Mouse (Mus musculus) ES-E14 (cell line): ENCODE data around the gene Spata17. TPM values are rescaled to one million over a fixed set of nuclear protein-coding genes. Genes with fewer than 3 reads are reported as not detected.

Experiments
- DNase-seq: peaks from one replicate; pipeline ENCODE4 v3.0.0-alpha.2; 2013; ENCODE audit warnings: low read depth, low spot score
- H3K27ac ChIP-seq: 2 replicates; pipeline ENCODE4 v1.5.1; 2012; ENCODE audit warnings: low read depth, mild to moderate bottlenecking, low read length, moderate library complexity, mixed read lengths; ENCODE audit not compliant: poor library complexity, insufficient read depth, severe bottlenecking
- H3K36me3 ChIP-seq: 2 replicates; pipeline ENCODE4 v1.6.1; 2012; ENCODE audit warnings: mild to moderate bottlenecking, low read length, moderate library complexity, mixed read lengths; ENCODE audit not compliant: control insufficient read depth, poor library complexity, insufficient read depth, severe bottlenecking
- H3K4me1 ChIP-seq, 2 experiments: fragments of 150-350 bp in 1 of 2; sonication (generic) in 1 of 2; 2 replicates each; pipeline ENCODE4 v1.6.1; 2012; ENCODE audit warnings: low read length in 2 of 2, mild to moderate bottlenecking in 1 of 2, mixed read lengths in 1 of 2; ENCODE audit not compliant: control insufficient read depth in 2 of 2, insufficient read depth in 2 of 2, poor library complexity in 1 of 2
- H3K4me3 ChIP-seq, 2 experiments: fragments of 150-350 bp in 1 of 2; sonication (generic) in 1 of 2; 2 replicates each; pipeline ENCODE4 v1.5.1; 2012; ENCODE audit warnings: low read length in 2 of 2, low read depth in 1 of 2, mild to moderate bottlenecking in 1 of 2, mixed read lengths in 1 of 2; ENCODE audit not compliant: insufficient read depth in 1 of 2, poor library complexity in 1 of 2, severe bottlenecking in 1 of 2
- H3K9ac ChIP-seq: 2 replicates; pipeline ENCODE4 v1.6.1; 2012; ENCODE audit warnings: low read depth, mild to moderate bottlenecking, low read length, mixed read lengths; ENCODE audit not compliant: poor library complexity, insufficient read depth, severe bottlenecking
- H3K9me3 ChIP-seq: fragments of 150-350 bp; sonication (generic); 2 replicates; pipeline ENCODE4 v1.6.1; 2012; ENCODE audit warnings: low read depth, mild to moderate bottlenecking, low read length; ENCODE audit not compliant: control insufficient read depth, insufficient read depth
- CHD2 ChIP-seq: IDR thresholded peaks from 2 replicates; pipeline ENCODE4 v1.6.1; 2014; ENCODE audit warnings: mild to moderate bottlenecking, low read depth, low read length, inconsistent platforms
- HCFC1 ChIP-seq: IDR thresholded peaks from 2 replicates; pipeline ENCODE4 v1.6.1; 2012; ENCODE audit warnings: low read length, inconsistent platforms, borderline replicate concordance; ENCODE audit not compliant: insufficient read depth
- MAFK ChIP-seq: IDR thresholded peaks from 2 replicates; pipeline ENCODE4 v1.6.1; 2014; ENCODE audit warnings: mild to moderate bottlenecking, low read depth, low read length, inconsistent platforms; ENCODE audit not compliant: insufficient read depth
- ZC3H11A ChIP-seq: IDR thresholded peaks from 2 replicates; pipeline ENCODE4 v1.6.1; 2012; ENCODE audit warnings: low read depth, mild to moderate bottlenecking, inconsistent platforms, low read length, borderline replicate concordance
- ZNF384 ChIP-seq: IDR thresholded peaks from 2 replicates; pipeline ENCODE4 v1.6.1; 2012; ENCODE audit warnings: low read depth, low read length, inconsistent platforms
- in situ Hi-C, 2 experiments: fragments of 600-800 bp; cut with MboI; formaldehyde crosslinking; loops; one replicate each; pipeline ENCODE4 v1.15.1; 2025; ENCODE audit warnings: low sequenced_read_pairs in 2 of 2, inconsistent platforms in 1 of 2; ENCODE audit not compliant: unreplicated experiment in 2 of 2
- total RNA-seq: library from RNA; depleted of rRNA; stranded (reverse); fragments of 300-350 nt; gene quantifications from 2 replicates; pipeline ENCODE4 v1.2.3, GENCODE M21; 2012; rRNA removed

The Spata17 gene
- total RNA-seq, 1 experiment: 0.36 TPM

DNA sequence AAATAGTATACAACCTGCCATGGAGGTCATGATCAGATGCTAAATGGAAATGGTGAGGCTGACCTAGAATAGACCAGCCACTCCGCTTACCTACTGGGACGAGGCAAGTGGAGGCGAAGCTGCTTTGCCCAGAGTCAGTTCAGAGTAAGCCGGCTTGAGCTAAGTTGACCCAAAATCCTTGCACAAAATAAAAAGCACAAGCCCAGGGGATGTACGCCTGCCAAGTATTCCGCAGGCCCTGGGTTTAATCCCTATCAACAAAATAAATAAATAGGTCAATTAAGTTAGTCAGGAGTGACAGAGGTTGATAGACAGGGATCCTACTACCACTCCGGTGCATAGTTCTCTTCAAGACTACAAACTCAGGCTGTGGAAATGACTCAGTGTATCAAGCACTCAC, 207.0 kb downstream of the Spata17 start:
- H3K4me3 ChIP-seq: no peak overlapping the region
- no peaks in the 10 kb centered on the region for H3K9me3 ChIP-seq
- H3K36me3 ChIP-seq: no peaks in the 10 kb centered on the region
- in situ Hi-C loops: no loop called here
- no peak overlapping the region for H3K9ac ChIP-seq
- no peaks in the 10 kb centered on the region for H3K4me1 ChIP-seq
- no peak for DNase-seq
- no peak for TF ChIP-seq MAFK
- no peak for TF ChIP-seq ZC3H11A
- no peak for TF ChIP-seq ZNF384
- TF ChIP-seq CHD2: no peak
- no peak for TF ChIP-seq HCFC1
- H3K27ac ChIP-seq: no peak overlapping the region

DNA sequence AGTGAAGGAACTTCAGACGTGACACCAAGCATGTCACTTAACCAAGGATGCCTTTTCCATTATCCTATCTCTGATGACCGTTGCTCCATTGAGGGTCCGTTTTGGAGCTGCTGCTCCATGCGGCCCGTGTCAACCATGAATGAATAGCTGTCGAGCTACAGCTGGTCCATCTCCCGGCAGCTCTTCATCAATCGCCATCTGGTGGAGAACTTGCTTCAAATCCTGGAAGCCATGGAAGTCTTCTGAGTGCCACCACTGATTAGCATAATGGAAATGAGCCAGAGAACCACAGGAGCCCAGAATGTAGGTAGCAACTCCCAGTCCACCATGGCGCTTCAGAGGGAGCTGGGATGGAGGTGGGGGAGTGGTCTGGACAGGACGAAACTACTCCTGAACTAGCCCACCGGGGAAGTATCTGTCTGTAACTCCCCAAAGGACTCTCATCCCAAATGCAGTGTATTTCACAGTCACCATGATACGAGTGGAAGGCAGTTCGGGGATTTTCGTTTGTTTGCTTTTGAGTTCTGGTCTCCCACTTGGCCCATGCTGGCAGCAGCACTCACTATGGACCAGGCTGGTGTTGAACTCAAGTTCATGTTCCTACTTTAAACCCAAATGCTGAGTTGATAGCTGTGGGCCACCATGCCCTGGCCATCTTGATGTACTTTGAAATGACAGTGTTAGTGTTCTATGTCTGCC, 208.9 kb downstream of the Spata17 start:
- no peak for DNase-seq

DNA sequence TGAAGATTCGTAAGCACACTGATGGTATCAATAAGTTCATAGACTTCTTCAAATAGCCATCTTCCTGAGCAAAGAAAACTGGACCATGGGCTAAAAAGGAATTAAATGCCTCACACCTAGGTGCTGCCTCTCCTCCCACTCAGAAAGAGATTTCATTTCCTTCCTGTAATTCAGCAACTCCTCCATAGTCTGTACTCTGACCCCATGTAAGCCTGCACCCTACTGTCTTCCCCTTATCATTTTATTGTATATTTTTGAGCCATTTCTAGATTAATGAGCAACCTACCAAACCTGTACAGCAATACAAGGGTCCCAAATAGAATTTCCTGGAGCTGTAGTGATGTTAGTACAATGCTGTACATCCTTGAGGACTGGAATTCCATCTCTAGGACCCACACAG, 211.0 kb downstream of the Spata17 start:
- Histone ChIP-seq H3K36me3 (no peaks in the 10 kb centered on the region), H3K4me3 (no peak overlapping the region), H3K27ac (no peak overlapping the region), H3K9me3 (no peaks in the 10 kb centered on the region), H3K4me1 (no peaks in the 10 kb centered on the region), H3K9ac (no peak overlapping the region)
- TF ChIP-seq ZC3H11A (no peak), MAFK (no peak), CHD2 (no peak), ZNF384 (no peak), HCFC1 (no peak)
- in situ Hi-C loops: no loop called here
- no peak for DNase-seq

More for the DNA sequence above, 208.9 kb downstream of the Spata17 start:
- Histone ChIP-seq H3K9me3 (no peaks in the 10 kb centered on the region), H3K27ac (no peak overlapping the region), H3K4me3 (no peak overlapping the region), H3K4me1 (no peaks in the 10 kb centered on the region), H3K9ac (no peak overlapping the region), H3K36me3 (no peaks in the 10 kb centered on the region)
- TF ChIP-seq CHD2: no peak
- TF ChIP-seq ZNF384: no peak
- no peak for TF ChIP-seq MAFK
- in situ Hi-C loops: no loop called here

DNA sequence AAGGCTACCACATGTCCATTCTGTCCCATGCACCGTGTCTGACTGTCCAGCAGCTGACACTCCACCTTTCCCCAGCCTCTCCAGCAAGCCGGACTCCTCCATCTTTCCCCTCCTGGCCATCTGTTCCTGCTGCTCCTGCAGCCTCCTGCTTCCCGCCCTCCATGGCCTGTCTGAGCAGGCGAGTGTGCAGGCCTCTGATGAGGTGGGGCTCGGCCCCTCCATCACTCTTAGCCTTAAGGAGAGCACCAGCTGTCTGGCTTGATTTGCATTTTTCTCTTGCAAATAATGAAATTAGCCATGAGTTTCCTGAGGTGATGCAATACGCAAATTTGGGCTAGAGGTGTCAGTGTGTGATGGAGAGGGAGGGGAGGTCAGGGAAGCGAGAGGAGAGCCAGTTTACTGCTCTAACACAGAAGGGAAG, 211.8 kb downstream of the Spata17 start:
- Histone ChIP-seq H3K4me1 (no peaks in the 10 kb centered on the region), H3K36me3 (no peaks in the 10 kb centered on the region), H3K9me3 (no peaks in the 10 kb centered on the region), H3K27ac (no peak overlapping the region), H3K9ac (no peak overlapping the region), H3K4me3 (no peak overlapping the region)
- in situ Hi-C loops: no loop called here
- TF ChIP-seq MAFK: no peak
- no peak for TF ChIP-seq ZC3H11A
- TF ChIP-seq CHD2: no peak
- no peak for TF ChIP-seq ZNF384
- TF ChIP-seq HCFC1: no peak
- no peak for DNase-seq

DNA sequence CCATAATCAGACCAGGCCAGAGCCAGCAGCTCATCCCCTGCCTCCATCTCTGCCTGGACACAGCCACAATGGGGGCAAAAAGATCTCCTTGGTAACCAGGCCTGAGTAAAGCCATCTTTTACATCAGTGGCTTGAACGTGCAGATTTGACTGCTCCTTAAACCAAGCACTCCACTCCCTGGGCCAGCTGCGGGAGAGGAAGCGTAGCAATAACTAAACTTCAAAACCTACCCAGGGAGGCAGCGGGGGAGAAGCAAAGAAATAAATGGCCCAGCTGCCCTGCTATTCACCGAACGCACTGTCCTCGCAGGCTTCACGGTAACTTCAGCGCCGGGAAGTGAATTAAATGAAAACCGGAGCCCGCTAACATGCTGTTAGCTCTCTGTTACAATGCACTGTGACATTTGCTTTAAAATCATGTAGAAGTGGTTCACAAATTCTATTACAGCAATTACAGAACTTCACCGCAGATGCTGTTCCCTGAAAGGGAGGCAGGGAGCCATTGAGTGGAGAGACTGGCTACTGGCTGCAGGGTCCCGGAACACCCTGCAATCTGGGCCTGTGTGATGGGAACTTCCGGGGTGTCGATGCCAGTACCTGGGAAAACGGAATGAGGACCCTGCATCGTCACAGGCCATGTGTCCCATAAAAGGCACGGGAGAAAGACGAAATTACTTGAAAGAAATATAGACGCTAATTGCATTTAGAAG, 217.5 kb downstream of the Spata17 start:
- Histone ChIP-seq H3K36me3 (no peaks in the 10 kb centered on the region), H3K9me3 (no peaks in the 10 kb centered on the region), H3K9ac (no peak overlapping the region), H3K4me1 (no peaks in the 10 kb centered on the region), H3K27ac (no peak overlapping the region), H3K4me3 (no peak overlapping the region)
- in situ Hi-C loops: no loop called here
- DNase-seq: no peak
- no peak for TF ChIP-seq ZNF384
- no peak for TF ChIP-seq ZC3H11A
- no peak for TF ChIP-seq CHD2
- no peak for TF ChIP-seq HCFC1
- TF ChIP-seq MAFK: no peak

Other genes with a start within 250 kb of the Spata17 start
- 10.3 and 13.9 TPM in 2 replicates for gene D1Pas1, start 248.0 kb downstream of the Spata17 start, total RNA-seq
- gene Gpatch2, start within 50 bp of the Spata17 start, total RNA-seq: 22.4 and 29.6 TPM in 2 replicates